Mouse (Mus musculus) MEL (cell line): Measurements from ENCODE around the gene Gm20388.

Experiments used
- CHD1 ChIP-seq: IDR thresholded peaks from 2 replicates; pipeline ENCODE4 v1.6.1; 2012; ENCODE audit warnings: low read depth, mild to moderate bottlenecking, inconsistent platforms, low read length, improper control_type of control experiment
- CHD2 ChIP-seq: IDR thresholded peaks from 2 replicates; pipeline ENCODE4 v1.6.1; 2011; ENCODE audit warnings: low read length, improper control_type of control experiment
- CTCF ChIP-seq, 3 experiments: IDR thresholded peaks in 2 of 3; conservative IDR thresholded peaks in 1 of 3; 2 replicates each; pipeline ENCODE4 v1.5.1; 2011 to 2012; ENCODE audit warnings: low read length in 3 of 3, low read depth in 2 of 3, mild to moderate bottlenecking in 2 of 3, improper control_type of control experiment in 1 of 3, inconsistent platforms in 1 of 3, mixed read lengths in 1 of 3, moderate library complexity in 1 of 3; ENCODE audit not compliant: control insufficient read depth in 1 of 3, insufficient read depth in 1 of 3, poor library complexity in 1 of 3, severe bottlenecking in 1 of 3
- EP300 ChIP-seq, 2 experiments: IDR thresholded peaks; 2 replicates each; pipeline ENCODE4 v1.6.1; 2011; ENCODE audit warnings: improper control_type of control experiment in 2 of 2, low read length in 2 of 2, low read depth in 1 of 2, mild to moderate bottlenecking in 1 of 2
- MXI1 ChIP-seq: IDR thresholded peaks from 2 replicates; pipeline ENCODE4 v1.6.1; 2011; ENCODE audit warnings: mild to moderate bottlenecking, low read depth, low read length, improper control_type of control experiment
- MYC ChIP-seq: IDR thresholded peaks from 2 replicates; pipeline ENCODE4 v1.6.1; 2011; ENCODE audit warnings: low read depth, mild to moderate bottlenecking, low read length, improper control_type of control experiment, moderate library complexity
- POLR2AphosphoS5 ChIP-seq: IDR thresholded peaks from 2 replicates; pipeline ENCODE4 v1.6.1; 2012; ENCODE audit warnings: low read depth, borderline replicate concordance, mild to moderate bottlenecking, inconsistent platforms, low read length, moderate library complexity, mixed read lengths
- ZC3H11A ChIP-seq: IDR thresholded peaks from 2 replicates; pipeline ENCODE4 v1.6.1; 2012; ENCODE audit warnings: low read depth, mild to moderate bottlenecking, inconsistent platforms, low read length, improper control_type of control experiment

DNA sequence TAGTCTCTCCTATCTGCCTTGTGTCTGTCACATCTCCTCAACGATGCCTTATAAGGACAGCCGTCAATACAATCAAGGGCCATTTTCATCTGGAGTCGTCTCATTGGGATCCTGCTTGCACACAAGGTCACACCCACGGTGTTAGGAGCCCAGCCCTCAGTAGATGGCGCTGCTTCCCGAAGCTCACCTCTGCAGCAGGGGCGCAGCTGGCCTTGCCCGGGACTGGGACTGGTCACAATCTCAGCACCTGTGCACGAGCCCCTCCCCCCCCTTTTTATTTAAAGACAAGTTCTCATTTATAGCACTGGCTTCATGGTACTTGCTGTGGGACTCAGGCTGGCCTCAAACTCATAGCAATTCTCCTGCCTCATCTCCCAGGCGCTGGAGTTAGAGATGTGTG is 773.0 kb downstream of the Gm20388 start:
- TF ChIP-seq ZC3H11A (no peak), MXI1 (no peak), CHD1 (no peak), CHD2 (no peak), MYC (no peak), EP300 (IDR thresholded peaks at IDR 0.05; ENCODE audit: low read depth in 1 of 2, low read length in 2 of 2) (no peak), POLR2AphosphoS5 (no peak), CTCF (IDR thresholded peaks at IDR 0.05 in 2 of 3, conservative IDR thresholded peaks at IDR 0.05 in 1 of 3; ENCODE audit: control insufficient read depth in 1 of 3, insufficient read depth in 1 of 3, low read depth in 2 of 3, low read length in 3 of 3, poor library complexity in 1 of 3, severe bottlenecking in 1 of 3) (peak; percentile 65 to 80 (median 67))
